Mouse (Mus musculus): ENCODE data around the gene Olfr357.

The Olfr357 gene

GRCm38 (mm10) chr2:36993527-36993926 lies at the start of gene Olfr357:
Gene Olfr357 (plus strand): TSS chr2:36993827.
- no peak for DNase-seq

DNA sequence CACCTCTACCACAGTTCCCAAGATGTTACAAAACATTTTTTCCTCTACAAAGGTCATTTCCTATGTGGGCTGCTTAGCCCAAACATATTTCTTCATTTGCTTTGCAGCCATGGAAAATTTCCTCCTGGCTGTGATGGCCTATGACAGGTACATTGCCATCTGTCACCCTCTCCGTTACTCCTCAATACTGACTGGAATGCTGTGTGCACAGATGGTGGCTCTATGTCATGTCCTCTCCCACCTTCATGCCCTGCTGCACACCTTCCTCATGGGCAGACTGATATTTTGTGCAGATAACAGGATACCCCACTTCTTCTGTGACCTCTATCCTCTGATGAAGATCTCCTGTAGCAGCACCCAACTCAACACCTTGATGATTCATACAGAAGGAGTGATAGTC lies 3.4 kb downstream of the Olfr357 start:
- no peak for DNase-seq

DNA sequence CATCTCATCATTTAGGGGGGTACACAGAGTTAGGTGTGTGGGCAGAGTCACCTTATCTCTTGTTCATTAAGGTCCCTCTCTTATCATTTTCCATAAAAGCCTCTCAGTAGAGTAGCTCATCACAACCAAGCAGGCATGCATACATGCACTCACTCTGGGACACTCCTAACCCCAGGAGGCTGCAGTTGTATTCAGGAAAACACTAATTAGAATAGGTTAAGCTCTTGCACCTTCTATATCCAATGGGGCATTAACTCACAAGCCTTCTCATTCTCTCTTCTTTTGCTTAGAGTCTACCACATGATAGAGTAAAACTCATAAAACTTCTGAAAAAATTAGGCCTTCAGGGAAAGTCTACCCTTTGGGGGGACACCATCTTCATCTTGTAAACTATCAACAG lies 15.6 kb downstream of the Olfr357 start, which contains the start of gene Olfr358:
Gene Olfr358 (minus strand): TSS at position 101 of the 400 bp plus-strand sequence.
- DNase-seq = no peak

Measured in thymus, adult 18-20 months (tissue).